Mouse (Mus musculus) effector memory CD4-positive, alpha-beta T cell, adult 5 months (primary cell): Measurements from ENCODE around the gene Ltb4r1. TPM values are rescaled to one million over a fixed set of nuclear protein-coding genes. Genes with fewer than 3 reads are reported as not detected.

Experiments
- polyA plus RNA-seq: library from polyadenylated mRNA; unstranded; fragments of 100-300 nt; shearing (Covaris generic); gene quantifications from one replicate; pipeline ENCODE4 v1.2.1, GENCODE M21; 2017

Ltb4r1 gene
- 0.27 TPM for polyA plus RNA-seq

GRCm38 (mm10) chr14:55765696-55766095 lies at the start of gene Ltb4r1:
Gene Ltb4r1, plus strand, starts transcription at chr14:55765962.

GRCm38 (mm10) chr14:55721700-55722437 lies 43.9 kb upstream of the Ltb4r1 start, which contains the start of gene Rabggta:
Gene Rabggta, minus strand, starts transcription at chr14:55722263.

GRCm38 (mm10) chr14:55745180-55745860 lies 20.4 kb upstream of the Ltb4r1 start, which contains the start of the genes Dhrs1 and Nop9:
Gene Dhrs1, minus strand, starts transcription at chr14:55745690.
Gene Nop9, plus strand, starts transcription at chr14:55745693.

GRCm38 (mm10) chr14:55758363-55758784 lies 7.4 kb upstream of the Ltb4r1 start, which contains the start of gene Cideb:
Gene Cideb, minus strand, starts transcription at chr14:55758458.

GRCm38 (mm10) chr14:55761163-55761562 lies 4.6 kb upstream of the Ltb4r1 start, which contains the start of gene Ltb4r2:
Gene Ltb4r2, plus strand, starts transcription at chr14:55761428.

GRCm38 (mm10) chr14:55783958-55784235 lies 18.1 kb downstream of the Ltb4r1 start, which contains the start of gene Adcy4:
Gene Adcy4, minus strand, starts transcription at chr14:55784095.

GRCm38 (mm10) chr14:55788256-55789050 lies 22.7 kb downstream of the Ltb4r1 start, which contains the start of gene Ripk3:
Gene Ripk3, minus strand, starts transcription at chr14:55788865.

Other genes starting within 250 kb of the Ltb4r1 start
- gene Nrl, start 241.0 kb upstream of the Ltb4r1 start, polyA plus RNA-seq, result not detected
- 14.1 TPM for gene Pck2, start 225.7 kb upstream of the Ltb4r1 start, polyA plus RNA-seq
- gene Dcaf11, start 206.0 kb upstream of the Ltb4r1 start, polyA plus RNA-seq, result 104 TPM
- gene A730061H03Rik, start 205.6 kb upstream of the Ltb4r1 start, polyA plus RNA-seq, result 4.2 TPM
- gene Fitm1, start 190.3 kb upstream of the Ltb4r1 start, polyA plus RNA-seq, result not detected
- gene Psme1, start 187.8 kb upstream of the Ltb4r1 start, polyA plus RNA-seq, result 723 TPM
- gene Emc9, start 180.7 kb upstream of the Ltb4r1 start, polyA plus RNA-seq, result 16.6 TPM
- gene Psme2, start 174.8 kb upstream of the Ltb4r1 start, polyA plus RNA-seq, result 460 TPM
- gene Rnf31, start 174.3 kb upstream of the Ltb4r1 start, polyA plus RNA-seq, result 41.5 TPM
- gene Irf9, start 162.4 kb upstream of the Ltb4r1 start, polyA plus RNA-seq, result 60.1 TPM
- gene Rec8, start 147.9 kb upstream of the Ltb4r1 start, polyA plus RNA-seq, result 0.65 TPM
- gene Ipo4, start 130.0 kb upstream of the Ltb4r1 start, polyA plus RNA-seq, result 64.4 TPM
- gene Gm49378, start 128.1 kb upstream of the Ltb4r1 start, polyA plus RNA-seq, result not detected
- 65.5 TPM for gene Tm9sf1, start 122.2 kb upstream of the Ltb4r1 start, polyA plus RNA-seq
- 0.59 TPM for gene Tssk4, start 115.8 kb upstream of the Ltb4r1 start, polyA plus RNA-seq
- 52.4 TPM for gene Mdp1, start 105.5 kb upstream of the Ltb4r1 start, polyA plus RNA-seq
- 32.1 TPM for gene Gmpr2, start 94.0 kb upstream of the Ltb4r1 start, polyA plus RNA-seq
- 214 TPM for gene Nedd8, start 93.8 kb upstream of the Ltb4r1 start, polyA plus RNA-seq
- 351 TPM for gene Tinf2, start 84.1 kb upstream of the Ltb4r1 start, polyA plus RNA-seq
- gene Tgm1, start 52.0 kb upstream of the Ltb4r1 start, polyA plus RNA-seq, result not detected
- gene Rabggta, start 43.7 kb upstream of the Ltb4r1 start, polyA plus RNA-seq, result 89.4 TPM
- gene Dhrs1, start 20.3 kb upstream of the Ltb4r1 start, polyA plus RNA-seq, result 22.6 TPM
- gene Nop9, start 20.3 kb upstream of the Ltb4r1 start, polyA plus RNA-seq, result 51.0 TPM
- not detected for gene Cideb, start 7.5 kb upstream of the Ltb4r1 start, polyA plus RNA-seq
- gene Ltb4r2, start 4.5 kb upstream of the Ltb4r1 start, polyA plus RNA-seq, result 0.14 TPM
- gene Adcy4, start 18.1 kb downstream of the Ltb4r1 start, polyA plus RNA-seq, result not detected
- 60.3 TPM for gene Ripk3, start 22.9 kb downstream of the Ltb4r1 start, polyA plus RNA-seq
- not detected for gene Nfatc4, start 57.2 kb downstream of the Ltb4r1 start, polyA plus RNA-seq
- not detected for gene Nynrin, start 88.0 kb downstream of the Ltb4r1 start, polyA plus RNA-seq
- gene Cbln3, start 118.4 kb downstream of the Ltb4r1 start, polyA plus RNA-seq, result 0.10 TPM
- gene Khnyn, start 119.0 kb downstream of the Ltb4r1 start, polyA plus RNA-seq, result 89.2 TPM
- 29.4 TPM for gene Sdr39u1, start 134.3 kb downstream of the Ltb4r1 start, polyA plus RNA-seq
- gene Cma1, start 178.7 kb downstream of the Ltb4r1 start, polyA plus RNA-seq, result not detected
- gene Cma2, start 185.0 kb downstream of the Ltb4r1 start, polyA plus RNA-seq, result not detected